Mouse (Mus musculus): Measurements from ENCODE around the gene Gm8369. TPM values are rescaled to one million over a fixed set of nuclear protein-coding genes. Genes with fewer than 3 reads are reported as not detected.
"Not testable (repeated sequence)": the region's sequence is repeated elsewhere in the genome, so short reads cannot be mapped to it uniquely, and the experiment has no call there.

The Gm8369 gene
- polyA plus RNA-seq, 1 experiment from 2014 or later, result not detected

DNA sequence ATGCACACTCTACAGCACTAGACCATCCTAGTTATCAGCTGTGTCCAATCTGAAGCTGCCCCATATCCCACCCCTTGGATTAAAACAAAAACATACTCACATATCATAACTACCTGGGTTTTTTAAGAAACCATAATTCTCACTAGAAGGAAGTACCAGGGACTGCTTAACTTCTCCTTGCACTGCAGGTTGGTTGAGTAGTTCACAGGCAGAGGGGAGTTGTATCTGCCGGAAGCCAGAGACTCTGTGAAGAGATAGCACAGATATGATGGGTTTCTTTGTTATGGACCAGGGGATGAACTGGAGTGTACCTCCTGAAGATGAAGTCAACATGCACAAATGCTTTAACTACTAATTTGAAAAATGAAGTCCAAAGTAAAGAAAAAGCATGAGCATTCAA is 15.1 kb downstream of the Gm8369 start:
- H3K4me1 ChIP-seq (replicated peaks; ENCODE audit: control insufficient read depth, insufficient read depth, low read length), result no peaks in the 10 kb centered on the region
- H3K27ac ChIP-seq (ENCODE audit: low read length), result no peak overlapping the region
- no peaks in the 10 kb centered on the region for H3K9me3 ChIP-seq (ENCODE audit: control insufficient read depth, low read length)
- no peaks in the 10 kb centered on the region for H3K27me3 ChIP-seq (replicated peaks; ENCODE audit: control insufficient read depth, insufficient read depth, low read length)
- H3K36me3 ChIP-seq (ENCODE audit: control insufficient read depth, insufficient read depth), result no peaks in the 10 kb centered on the region
- ATAC-seq, result no peak
- WGBS, result 88% methylated on average over 1 of the region's 1 CpGs
- H3K4me2 ChIP-seq (ENCODE audit: low read length), result no peak overlapping the region
- no peak overlapping the region for H3K9ac ChIP-seq (replicated peaks; ENCODE audit: low read depth, low read length)
- no peak overlapping the region for H3K4me3 ChIP-seq (replicated peaks; ENCODE audit: low read length)

GRCm38 (mm10) chr19:11501326-11501725 is 15.6 kb downstream of the Gm8369 start:
- no peaks in the 10 kb centered on the region for H3K9me3 ChIP-seq (ENCODE audit: control insufficient read depth, low read length)
- no peaks in the 10 kb centered on the region for H3K4me1 ChIP-seq (replicated peaks; ENCODE audit: control insufficient read depth, insufficient read depth, low read length)
- no peaks in the 10 kb centered on the region for H3K27me3 ChIP-seq (replicated peaks; ENCODE audit: control insufficient read depth, insufficient read depth, low read length)
- H3K4me3 ChIP-seq (replicated peaks; ENCODE audit: low read length), result no peak overlapping the region
- no peak for ATAC-seq
- H3K36me3 ChIP-seq (ENCODE audit: control insufficient read depth, insufficient read depth), result no peaks in the 10 kb centered on the region
- no peak overlapping the region for H3K27ac ChIP-seq (ENCODE audit: low read length)
- 94% methylated on average over 4 of the region's 4 CpGs for WGBS
- no peak overlapping the region for H3K4me2 ChIP-seq (ENCODE audit: low read length)
- no peak overlapping the region for H3K9ac ChIP-seq (replicated peaks; ENCODE audit: low read depth, low read length)

DNA sequence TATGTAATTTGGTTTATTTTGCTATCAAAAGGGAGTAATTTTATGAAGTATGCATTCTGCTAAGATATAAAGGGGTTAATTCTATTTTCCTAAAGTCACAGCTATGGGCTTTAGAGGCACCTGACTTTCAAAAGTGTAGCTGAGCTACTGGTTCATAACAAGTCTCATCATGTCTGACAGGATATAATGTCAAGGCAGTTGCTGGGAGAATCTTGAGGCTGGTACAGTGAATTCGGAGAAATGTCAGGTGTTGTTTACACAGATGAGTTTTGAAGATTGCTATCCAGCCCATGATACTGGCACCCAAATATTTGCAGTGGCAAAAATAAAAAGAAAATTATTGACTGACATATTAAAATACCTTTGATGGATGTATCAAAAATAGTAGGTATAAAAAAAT is 19.1 kb downstream of the Gm8369 start:
- H3K36me3 ChIP-seq (ENCODE audit: control insufficient read depth, insufficient read depth), result no peaks in the 10 kb centered on the region
- no peak overlapping the region for H3K4me2 ChIP-seq (ENCODE audit: low read length)
- no peak overlapping the region for H3K9ac ChIP-seq (replicated peaks; ENCODE audit: low read depth, low read length)
- H3K4me1 ChIP-seq (replicated peaks; ENCODE audit: control insufficient read depth, insufficient read depth, low read length), result no peaks in the 10 kb centered on the region
- H3K27ac ChIP-seq (ENCODE audit: low read length), result no peak overlapping the region
- no peak for ATAC-seq
- WGBS, result 84% methylated on average over 1 of the region's 1 CpGs
- no peaks in the 10 kb centered on the region for H3K27me3 ChIP-seq (replicated peaks; ENCODE audit: control insufficient read depth, insufficient read depth, low read length)
- no peaks in the 10 kb centered on the region for H3K9me3 ChIP-seq (ENCODE audit: control insufficient read depth, low read length)
- no peak overlapping the region for H3K4me3 ChIP-seq (replicated peaks; ENCODE audit: low read length)

- no peaks in the 10 kb centered on the region for H3K27me3 ChIP-seq (replicated peaks; ENCODE audit: control insufficient read depth, insufficient read depth, low read length)
- no peaks in the 10 kb centered on the region for H3K4me1 ChIP-seq (replicated peaks; ENCODE audit: control insufficient read depth, insufficient read depth, low read length)
- no peak for ATAC-seq
- H3K9me3 ChIP-seq (ENCODE audit: control insufficient read depth, low read length), result no peaks in the 10 kb centered on the region
- WGBS, result 63% methylated on average over 1 of the region's 1 CpGs
- no peak overlapping the region for H3K4me3 ChIP-seq (replicated peaks; ENCODE audit: low read length)
- H3K9ac ChIP-seq (replicated peaks; ENCODE audit: low read depth, low read length), result no peak overlapping the region
- H3K27ac ChIP-seq (ENCODE audit: low read length), result no peak overlapping the region
- no peak overlapping the region for H3K4me2 ChIP-seq (ENCODE audit: low read length)
- no peaks in the 10 kb centered on the region for H3K36me3 ChIP-seq (ENCODE audit: control insufficient read depth, insufficient read depth)
Observed at GRCm38 (mm10) chr19:11513458-11513857, 27.7 kb downstream of the Gm8369 start.

- Histone ChIP-seq H3K4me3 (replicated peaks; ENCODE audit: low read length) (no peak within 1 kb of the TSS), H3K9ac (replicated peaks; ENCODE audit: low read depth, low read length) (no peak within 1 kb of the TSS), H3K4me1 (replicated peaks; ENCODE audit: control insufficient read depth, insufficient read depth, low read length) (no peaks in the 10 kb centered on the region), H3K36me3 (ENCODE audit: control insufficient read depth, insufficient read depth) (no peaks in the 10 kb centered on the region), H3K4me2 (ENCODE audit: low read length) (no peak within 1 kb of the TSS), H3K27me3 (replicated peaks; ENCODE audit: control insufficient read depth, insufficient read depth, low read length) (no peaks in the 10 kb centered on the region), H3K9me3 (ENCODE audit: control insufficient read depth, low read length) (no peaks in the 10 kb centered on the region), H3K27ac (ENCODE audit: low read length) (no peak within 1 kb of the TSS)
- ATAC-seq, result no peak
Observed at GRCm38 (mm10) chr19:11516246-11516645, 30.5 kb downstream of the Gm8369 start, which contains the start of gene Ms4a6b. Gene Ms4a6b, plus strand, starts transcription at chr19:11516512.

GRCm38 (mm10) chr19:11516845-11517244 is 31.1 kb downstream of the Gm8369 start:
- H3K4me2 ChIP-seq (ENCODE audit: low read length), result no peak overlapping the region
- H3K36me3 ChIP-seq (ENCODE audit: control insufficient read depth, insufficient read depth), result no peaks in the 10 kb centered on the region
- no peak overlapping the region for H3K27ac ChIP-seq (ENCODE audit: low read length)
- H3K4me3 ChIP-seq (replicated peaks; ENCODE audit: low read length), result no peak overlapping the region
- no peak for ATAC-seq
- H3K4me1 ChIP-seq (replicated peaks; ENCODE audit: control insufficient read depth, insufficient read depth, low read length), result no peaks in the 10 kb centered on the region
- H3K9ac ChIP-seq (replicated peaks; ENCODE audit: low read depth, low read length), result no peak overlapping the region
- no peaks in the 10 kb centered on the region for H3K9me3 ChIP-seq (ENCODE audit: control insufficient read depth, low read length)
- no peaks in the 10 kb centered on the region for H3K27me3 ChIP-seq (replicated peaks; ENCODE audit: control insufficient read depth, insufficient read depth, low read length)
- WGBS, result 77% methylated on average over 4 of the region's 4 CpGs

DNA sequence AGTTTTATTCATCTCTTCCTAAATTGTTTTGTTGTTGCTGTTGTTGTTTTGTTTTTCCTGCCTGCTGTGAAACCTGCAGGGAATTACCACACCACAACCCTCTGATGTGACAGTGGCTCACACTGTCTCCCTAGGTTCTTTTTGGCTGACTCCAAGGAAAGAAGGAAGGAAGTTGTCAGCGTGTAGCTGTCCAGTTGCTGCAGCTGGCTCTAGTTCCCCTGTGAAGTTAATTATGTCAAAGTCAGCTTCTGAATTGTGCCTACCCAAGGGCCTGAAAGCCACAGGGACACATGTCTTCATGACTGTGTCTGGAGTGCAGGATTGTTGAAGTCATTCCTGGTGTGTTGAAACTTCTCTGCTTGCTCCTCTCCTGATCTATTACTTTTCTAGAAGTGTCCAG is 31.6 kb downstream of the Gm8369 start:
- H3K4me2 ChIP-seq (ENCODE audit: low read length); H3K27me3 ChIP-seq (replicated peaks; ENCODE audit: control insufficient read depth, insufficient read depth, low read length); H3K36me3 ChIP-seq (ENCODE audit: control insufficient read depth, insufficient read depth); ATAC-seq; H3K9ac ChIP-seq (replicated peaks; ENCODE audit: low read depth, low read length); H3K27ac ChIP-seq (ENCODE audit: low read length); H3K9me3 ChIP-seq (ENCODE audit: control insufficient read depth, low read length); H3K4me1 ChIP-seq (replicated peaks; ENCODE audit: control insufficient read depth, insufficient read depth, low read length); H3K4me3 ChIP-seq (replicated peaks; ENCODE audit: low read length): not testable (repeated sequence)
- WGBS, result 67% methylated on average over 1 of the region's 1 CpGs

DNA sequence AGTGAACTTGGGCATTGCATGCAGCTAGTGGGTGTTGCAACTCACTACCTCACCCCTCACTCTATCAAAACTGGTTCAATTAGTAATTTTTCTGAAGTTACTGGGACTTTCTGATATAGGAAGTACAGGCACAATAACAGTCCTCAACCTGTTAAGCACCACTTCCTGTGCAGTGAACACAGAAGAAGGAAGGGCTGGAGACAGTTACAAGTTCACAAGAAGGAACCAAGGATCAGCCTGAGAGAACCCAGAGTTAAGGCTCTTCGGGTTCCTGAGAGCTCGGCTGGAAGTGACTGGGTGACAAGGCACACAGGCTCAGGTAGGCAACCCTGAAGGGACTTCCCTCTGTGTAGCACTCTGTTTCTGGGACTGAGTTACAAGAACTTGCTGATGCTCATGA is 32.6 kb downstream of the Gm8369 start:
- not testable (repeated sequence) for ATAC-seq; H3K27me3 ChIP-seq (replicated peaks; ENCODE audit: control insufficient read depth, insufficient read depth, low read length); H3K4me3 ChIP-seq (replicated peaks; ENCODE audit: low read length); H3K9me3 ChIP-seq (ENCODE audit: control insufficient read depth, low read length); H3K36me3 ChIP-seq (ENCODE audit: control insufficient read depth, insufficient read depth); H3K4me2 ChIP-seq (ENCODE audit: low read length); H3K27ac ChIP-seq (ENCODE audit: low read length); H3K4me1 ChIP-seq (replicated peaks; ENCODE audit: control insufficient read depth, insufficient read depth, low read length); H3K9ac ChIP-seq (replicated peaks; ENCODE audit: low read depth, low read length)
- WGBS, result 90% methylated on average over 2 of the region's 2 CpGs

GRCm38 (mm10) chr19:11520146-11520545 is 34.4 kb downstream of the Gm8369 start:
- Histone ChIP-seq H3K4me2 (ENCODE audit: low read length) (no peak overlapping the region), H3K9me3 (ENCODE audit: control insufficient read depth, low read length) (no peaks in the 10 kb centered on the region), H3K27me3 (replicated peaks; ENCODE audit: control insufficient read depth, insufficient read depth, low read length) (no peaks in the 10 kb centered on the region), H3K4me1 (replicated peaks; ENCODE audit: control insufficient read depth, insufficient read depth, low read length) (no peaks in the 10 kb centered on the region), H3K4me3 (replicated peaks; ENCODE audit: low read length) (no peak overlapping the region), H3K9ac (replicated peaks; ENCODE audit: low read depth, low read length) (no peak overlapping the region), H3K36me3 (ENCODE audit: control insufficient read depth, insufficient read depth) (no peaks in the 10 kb centered on the region), H3K27ac (ENCODE audit: low read length) (no peak overlapping the region)
- 88% methylated on average over 3 of the region's 3 CpGs for WGBS
- ATAC-seq, result no peak

- no peaks in the 10 kb centered on the region for H3K36me3 ChIP-seq (ENCODE audit: control insufficient read depth, insufficient read depth)
- H3K27ac ChIP-seq (ENCODE audit: low read length), result no peak overlapping the region
- no peaks in the 10 kb centered on the region for H3K9me3 ChIP-seq (ENCODE audit: control insufficient read depth, low read length)
- no peak overlapping the region for H3K4me2 ChIP-seq (ENCODE audit: low read length)
- ATAC-seq, result no peak
- WGBS, result 72% methylated on average over 1 of the region's 1 CpGs
- no peaks in the 10 kb centered on the region for H3K4me1 ChIP-seq (replicated peaks; ENCODE audit: control insufficient read depth, insufficient read depth, low read length)
- no peak overlapping the region for H3K4me3 ChIP-seq (replicated peaks; ENCODE audit: low read length)
- H3K27me3 ChIP-seq (replicated peaks; ENCODE audit: control insufficient read depth, insufficient read depth, low read length), result no peaks in the 10 kb centered on the region
- H3K9ac ChIP-seq (replicated peaks; ENCODE audit: low read depth, low read length), result no peak overlapping the region
Observed at GRCm38 (mm10) chr19:11533421-11533820, 47.7 kb downstream of the Gm8369 start.

Data from forebrain, embryonic 16.5 days (tissue).